Mouse (Mus musculus): ENCODE measurements around the gene Laptm5. TPM values are rescaled to one million over a fixed set of nuclear protein-coding genes. Genes with fewer than 3 reads are reported as not detected.
A peak's percentile ranks its signal among the peaks of the same experiment; 100 is the strongest.

The Laptm5 gene
- total and polyA plus RNA-seq, 2 experiments = 4.8 to 31.5 TPM

- DNase-seq (ENCODE audit: extremely low read depth, low read depth, low spot score) = no peak
- no peaks in the 10 kb centered on the region for H3K27me3 ChIP-seq (ENCODE audit: control insufficient read depth, insufficient read depth, low read length)
- WGBS = 24% methylated on average over 17 of the region's 17 CpGs
- H3K27ac ChIP-seq (replicated peaks; ENCODE audit: insufficient read depth, low read depth, low read length) = no peak overlapping the region
- H3K4me3 ChIP-seq (ENCODE audit: insufficient read depth, low read depth, low read length) = no peak overlapping the region
- no peaks in the 10 kb centered on the region for H3K36me3 ChIP-seq (ENCODE audit: control insufficient read depth, insufficient read depth, low read length)
- no peaks in the 10 kb centered on the region for H3K4me1 ChIP-seq (ENCODE audit: control insufficient read depth, insufficient read depth, low read length)
- H3K79me2 ChIP-seq (ENCODE audit: control insufficient read depth, insufficient read depth, low read length) = no peaks in the 10 kb centered on the region
- TF ChIP-seq CTCF (IDR thresholded peaks at IDR 0.05; ENCODE audit: low read depth, low read length) (peak; percentile 28; the same call in 1 of the 2 replicates), POLR2A (IDR thresholded peaks at IDR 0.05; ENCODE audit: extremely low read depth, insufficient read depth, low read length) (no peak)
- no peak overlapping the region for H3K9ac ChIP-seq (ENCODE audit: low read depth, low read length)
Measured at GRCm38 (mm10) chr4:130952531-130952930, 39.6 kb downstream of the Laptm5 start.

GRCm38 (mm10) chr4:130957156-130957555 is 44.2 kb downstream of the Laptm5 start:
- Histone ChIP-seq H3K36me3 (ENCODE audit: control insufficient read depth, insufficient read depth, low read length) (no peaks in the 10 kb centered on the region), H3K9ac (ENCODE audit: low read depth, low read length) (no peak overlapping the region), H3K79me2 (ENCODE audit: control insufficient read depth, insufficient read depth, low read length) (no peaks in the 10 kb centered on the region), H3K27ac (replicated peaks; ENCODE audit: insufficient read depth, low read depth, low read length) (no peak overlapping the region), H3K4me3 (ENCODE audit: insufficient read depth, low read depth, low read length) (no peak overlapping the region), H3K4me1 (ENCODE audit: control insufficient read depth, insufficient read depth, low read length) (no peaks in the 10 kb centered on the region), H3K27me3 (ENCODE audit: control insufficient read depth, insufficient read depth, low read length) (no peaks in the 10 kb centered on the region)
- no peak for DNase-seq (ENCODE audit: extremely low read depth, low read depth, low spot score)
- TF ChIP-seq POLR2A (IDR thresholded peaks at IDR 0.05; ENCODE audit: extremely low read depth, insufficient read depth, low read length) = no peak
- TF ChIP-seq CTCF (IDR thresholded peaks at IDR 0.05; ENCODE audit: low read depth, low read length) = no peak
- 82% methylated on average over 10 of the region's 10 CpGs for WGBS

GRCm38 (mm10) chr4:130958812-130959211 is 45.9 kb downstream of the Laptm5 start:
- H3K27me3 ChIP-seq (ENCODE audit: control insufficient read depth, insufficient read depth, low read length) = no peaks in the 10 kb centered on the region
- no peak for TF ChIP-seq CTCF (IDR thresholded peaks at IDR 0.05; ENCODE audit: low read depth, low read length)
- WGBS = 60% methylated on average over 5 of the region's 5 CpGs
- no peak overlapping the region for H3K27ac ChIP-seq (replicated peaks; ENCODE audit: insufficient read depth, low read depth, low read length)
- H3K4me1 ChIP-seq (ENCODE audit: control insufficient read depth, insufficient read depth, low read length) = no peaks in the 10 kb centered on the region
- no peak overlapping the region for H3K9ac ChIP-seq (ENCODE audit: low read depth, low read length)
- no peaks in the 10 kb centered on the region for H3K79me2 ChIP-seq (ENCODE audit: control insufficient read depth, insufficient read depth, low read length)
- no peak overlapping the region for H3K4me3 ChIP-seq (ENCODE audit: insufficient read depth, low read depth, low read length)
- no peaks in the 10 kb centered on the region for H3K36me3 ChIP-seq (ENCODE audit: control insufficient read depth, insufficient read depth, low read length)
- DNase-seq (ENCODE audit: extremely low read depth, low read depth, low spot score) = no peak

- WGBS = 48% methylated on average over 6 of the region's 6 CpGs
Measured at GRCm38 (mm10) chr4:130959678-130960077, 46.8 kb downstream of the Laptm5 start.

GRCm38 (mm10) chr4:130960118-130960734 is 47.3 kb downstream of the Laptm5 start:
- Histone ChIP-seq H3K36me3 (ENCODE audit: control insufficient read depth, insufficient read depth, low read length) (no peaks in the 10 kb centered on the region), H3K4me1 (ENCODE audit: control insufficient read depth, insufficient read depth, low read length) (no peaks in the 10 kb centered on the region), H3K79me2 (ENCODE audit: control insufficient read depth, insufficient read depth, low read length) (no peaks in the 10 kb centered on the region), H3K27me3 (ENCODE audit: control insufficient read depth, insufficient read depth, low read length) (no peaks in the 10 kb centered on the region), H3K4me3 (ENCODE audit: insufficient read depth, low read depth, low read length) (no peak overlapping the region), H3K9ac (ENCODE audit: low read depth, low read length) (no peak overlapping the region), H3K27ac (replicated peaks; ENCODE audit: insufficient read depth, low read depth, low read length) (no peak overlapping the region)
- 24% methylated on average over 9 of the region's 9 CpGs for WGBS
- TF ChIP-seq POLR2A (IDR thresholded peaks at IDR 0.05; ENCODE audit: extremely low read depth, insufficient read depth, low read length) (no peak), CTCF (IDR thresholded peaks at IDR 0.05; ENCODE audit: low read depth, low read length) (peak; percentile 98)
- DNase-seq (ENCODE audit: extremely low read depth, low read depth, low spot score) = peak; percentile 14

More at GRCm38 (mm10) chr4:130959678-130960077, 46.8 kb downstream of the Laptm5 start:
- Histone ChIP-seq H3K79me2 (ENCODE audit: control insufficient read depth, insufficient read depth, low read length) (no peaks in the 10 kb centered on the region), H3K27me3 (ENCODE audit: control insufficient read depth, insufficient read depth, low read length) (no peaks in the 10 kb centered on the region), H3K9ac (ENCODE audit: low read depth, low read length) (no peak overlapping the region), H3K4me3 (ENCODE audit: insufficient read depth, low read depth, low read length) (no peak overlapping the region), H3K27ac (replicated peaks; ENCODE audit: insufficient read depth, low read depth, low read length) (no peak overlapping the region), H3K36me3 (ENCODE audit: control insufficient read depth, insufficient read depth, low read length) (no peaks in the 10 kb centered on the region), H3K4me1 (ENCODE audit: control insufficient read depth, insufficient read depth, low read length) (no peaks in the 10 kb centered on the region)
- TF ChIP-seq CTCF (IDR thresholded peaks at IDR 0.05; ENCODE audit: low read depth, low read length) (no peak), POLR2A (IDR thresholded peaks at IDR 0.05; ENCODE audit: extremely low read depth, insufficient read depth, low read length) (no peak)
- no peak for DNase-seq (ENCODE audit: extremely low read depth, low read depth, low spot score)

GRCm38 (mm10) chr4:130971278-130971677 is 58.4 kb downstream of the Laptm5 start:
- TF ChIP-seq POLR2A (IDR thresholded peaks at IDR 0.05; ENCODE audit: extremely low read depth, insufficient read depth, low read length) (no peak), CTCF (IDR thresholded peaks at IDR 0.05; ENCODE audit: low read depth, low read length) (no peak)
- Histone ChIP-seq H3K4me1 (ENCODE audit: control insufficient read depth, insufficient read depth, low read length) (no peaks in the 10 kb centered on the region), H3K9ac (ENCODE audit: low read depth, low read length) (no peak overlapping the region), H3K27me3 (ENCODE audit: control insufficient read depth, insufficient read depth, low read length) (no peaks in the 10 kb centered on the region), H3K36me3 (ENCODE audit: control insufficient read depth, insufficient read depth, low read length) (no peaks in the 10 kb centered on the region), H3K79me2 (ENCODE audit: control insufficient read depth, insufficient read depth, low read length) (no peaks in the 10 kb centered on the region), H3K4me3 (ENCODE audit: insufficient read depth, low read depth, low read length) (no peak overlapping the region), H3K27ac (replicated peaks; ENCODE audit: insufficient read depth, low read depth, low read length) (no peak overlapping the region)
- 95% methylated on average over 1 of the region's 1 CpGs for WGBS
- no peak for DNase-seq (ENCODE audit: extremely low read depth, low read depth, low spot score)

Measured in liver, adult 2 months (tissue).